Mouse (Mus musculus) C2C12 (cell line): Measurements from ENCODE around the gene Ap1g1.

Experiments used
- CTCF ChIP-seq: IDR thresholded peaks from one replicate; pipeline ENCODE4 v1.5.1; 2011; ENCODE audit not compliant: control insufficient read depth, insufficient read depth, insufficient read length
- MAX ChIP-seq: IDR thresholded peaks from one replicate; pipeline ENCODE4 v1.6.1; 2011; ENCODE audit warnings: mild to moderate bottlenecking, control low read depth
- USF1 ChIP-seq: IDR thresholded peaks from one replicate; pipeline ENCODE4 v1.6.1; 2011; ENCODE audit warnings: low read depth, mild to moderate bottlenecking, control low read depth, moderate library complexity

GRCm38 (mm10) chr8:109766081-109766480 lies 12.3 kb upstream of the Ap1g1 start:
- no peak for TF ChIP-seq CTCF
- TF ChIP-seq USF1 = no peak
- TF ChIP-seq MAX = no peak
